Mouse (Mus musculus) heart, embryonic 10.5 days (tissue): ENCODE results near the gene Zmynd8. TPM values are rescaled to one million over a fixed set of nuclear protein-coding genes. Genes with fewer than 3 reads are reported as not detected.

Experiments
- DNase-seq: peaks from one replicate; pipeline ENCODE4 v3.0.0-alpha.2; 2017; ENCODE audit warnings: low spot score
- H3K27ac ChIP-seq: fragments of 300-500 bp; sonication (generic); 2 replicates; pipeline ENCODE4 v1.5.1; 2016; ENCODE audit warnings: mild to moderate bottlenecking
- H3K27me3 ChIP-seq: fragments of 300-500 bp; sonication (generic); 2 replicates; pipeline ENCODE4 v1.6.1; 2016; ENCODE audit warnings: mild to moderate bottlenecking; ENCODE audit not compliant: poor library complexity, insufficient read depth, severe bottlenecking
- H3K36me3 ChIP-seq: fragments of 300-500 bp; sonication (generic); 2 replicates; pipeline ENCODE4 v1.6.1; 2016; ENCODE audit warnings: mild to moderate bottlenecking, moderate library complexity
- H3K4me1 ChIP-seq: fragments of 300-500 bp; sonication (generic); 2 replicates; pipeline ENCODE4 v1.6.1; 2016; ENCODE audit warnings: mild to moderate bottlenecking
- H3K4me3 ChIP-seq: fragments of 300-500 bp; sonication (generic); 2 replicates; pipeline ENCODE4 v1.5.1; 2016; ENCODE audit warnings: mild to moderate bottlenecking, moderate library complexity
- H3K9me3 ChIP-seq: fragments of 300-500 bp; sonication (generic); 2 replicates; pipeline ENCODE4 v1.6.1; 2016; ENCODE audit warnings: mild to moderate bottlenecking, moderate library complexity
- WGBS: fragments of 180-500 bp; shearing (Covaris S2); methylation state at CpG from one replicate; pipeline ENCODE4 v1.1.7; 2016; 5-methylcytosine and 5-hydroxymethylcytosine counted together
- polyA plus RNA-seq: library from polyadenylated mRNA; unstranded; fragments of >200 nt; fragmentation: Nextera tagmentation; extraction: Ambion mirVana; gene quantifications from 2 replicates; pipeline ENCODE4 v1.2.1, GENCODE M21; 2016

The Zmynd8 gene
- polyA plus RNA-seq, 1 experiment from 2014 or later = 57.1 TPM

GRCm38 (mm10) chr2:165922047-165922728, 23.4 kb upstream of the Zmynd8 start:
- DNase-seq = no peak
- no peaks in the 10 kb centered on the region for H3K36me3 ChIP-seq
- H3K9me3 ChIP-seq = no peaks in the 10 kb centered on the region
- 53% methylated on average over 13 of the region's 13 CpGs for WGBS
- H3K27ac ChIP-seq = peak overlapping the region; percentile 54; the same call in 1 of the 2 replicates
- no peaks in the 10 kb centered on the region for H3K27me3 ChIP-seq
- peaks cover 21% of the 10 kb centered on the region for H3K4me1 ChIP-seq
- H3K4me3 ChIP-seq = no peak overlapping the region

- peaks cover 15% of the 10 kb centered on the region for H3K4me1 ChIP-seq
- peak overlapping the region; percentile 80 for H3K27ac ChIP-seq
- H3K4me3 ChIP-seq = no peak overlapping the region
- H3K9me3 ChIP-seq = no peaks in the 10 kb centered on the region
- H3K36me3 ChIP-seq = no peaks in the 10 kb centered on the region
- DNase-seq = peak; percentile 98
- H3K27me3 ChIP-seq = no peaks in the 10 kb centered on the region
- WGBS = 4% methylated on average over 11 of the region's 11 CpGs
Measured at GRCm38 (mm10) chr2:165914298-165914697, 15.5 kb upstream of the Zmynd8 start.

GRCm38 (mm10) chr2:165913073-165913472, 14.3 kb upstream of the Zmynd8 start:
- Histone ChIP-seq H3K27ac (peak overlapping the region; percentile 32), H3K9me3 (no peaks in the 10 kb centered on the region)
- 73% methylated on average over 7 of the region's 7 CpGs for WGBS

GRCm38 (mm10) chr2:165909731-165910130, 10.9 kb upstream of the Zmynd8 start:
- H3K4me1 ChIP-seq = peaks cover 42% of the 10 kb centered on the region
- H3K27me3 ChIP-seq = no peaks in the 10 kb centered on the region
- H3K9me3 ChIP-seq = no peaks in the 10 kb centered on the region
- DNase-seq = no peak
- no peak overlapping the region for H3K4me3 ChIP-seq
- H3K27ac ChIP-seq = no peak overlapping the region
- H3K36me3 ChIP-seq = no peaks in the 10 kb centered on the region

More at GRCm38 (mm10) chr2:165913073-165913472, 14.3 kb upstream of the Zmynd8 start:
- Histone ChIP-seq H3K4me3 (no peak overlapping the region), H3K4me1 (peaks cover 15% of the 10 kb centered on the region), H3K36me3 (no peaks in the 10 kb centered on the region), H3K27me3 (no peaks in the 10 kb centered on the region)
- no peak for DNase-seq

- no peak for DNase-seq
- Histone ChIP-seq H3K4me1 (peaks cover 34% of the 10 kb centered on the region), H3K27me3 (no peaks in the 10 kb centered on the region), H3K9me3 (no peaks in the 10 kb centered on the region), H3K36me3 (no peaks in the 10 kb centered on the region), H3K4me3 (no peak overlapping the region), H3K27ac (peak overlapping the region; percentile 86)
- 51% methylated on average over 7 of the region's 8 CpGs for WGBS
Measured at GRCm38 (mm10) chr2:165907199-165907598, 8.4 kb upstream of the Zmynd8 start.

GRCm38 (mm10) chr2:165906332-165906945, 7.6 kb upstream of the Zmynd8 start:
- Histone ChIP-seq H3K36me3 (no peaks in the 10 kb centered on the region), H3K27me3 (no peaks in the 10 kb centered on the region), H3K4me1 (peaks cover 34% of the 10 kb centered on the region), H3K27ac (peak overlapping the region; percentile 86), H3K9me3 (no peaks in the 10 kb centered on the region), H3K4me3 (0 out of 2 replicates have a peak overlapping the region, but pooled peaks have one; percentile 15)
- 20% methylated on average over 15 of the region's 15 CpGs for WGBS
- no peak for DNase-seq

GRCm38 (mm10) chr2:165901127-165901384, 2.2 kb upstream of the Zmynd8 start:
- H3K27ac ChIP-seq = peak overlapping the region; percentile 94
- 35% methylated on average over 3 of the region's 3 CpGs for WGBS
- no peak for DNase-seq
- H3K36me3 ChIP-seq = no peaks in the 10 kb centered on the region
- H3K9me3 ChIP-seq = no peaks in the 10 kb centered on the region
- H3K4me1 ChIP-seq = peaks cover 62% of the 10 kb centered on the region
- no peak overlapping the region for H3K4me3 ChIP-seq
- H3K27me3 ChIP-seq = no peaks in the 10 kb centered on the region

- Histone ChIP-seq H3K4me1 (peaks cover 62% of the 10 kb centered on the region), H3K27me3 (no peaks in the 10 kb centered on the region), H3K9me3 (no peaks in the 10 kb centered on the region), H3K27ac (peak overlapping the region; percentile 94), H3K36me3 (no peaks in the 10 kb centered on the region), H3K4me3 (peak overlapping the region; percentile 34)
- no peak for DNase-seq
- 10% methylated on average over 23 of the region's 23 CpGs for WGBS
Measured at GRCm38 (mm10) chr2:165900351-165901126, 1.7 kb upstream of the Zmynd8 start.

GRCm38 (mm10) chr2:165899923-165900322, 1.1 kb upstream of the Zmynd8 start:
- no peaks in the 10 kb centered on the region for H3K27me3 ChIP-seq
- peak overlapping the region; percentile 34; the same call in 1 of the 2 replicates for H3K4me3 ChIP-seq
- H3K27ac ChIP-seq = peak overlapping the region; percentile 94
- 13% methylated on average over 3 of the region's 3 CpGs for WGBS
- H3K36me3 ChIP-seq = no peaks in the 10 kb centered on the region
- no peak for DNase-seq
- peaks cover 62% of the 10 kb centered on the region for H3K4me1 ChIP-seq
- H3K9me3 ChIP-seq = no peaks in the 10 kb centered on the region

GRCm38 (mm10) chr2:165899474-165899873, 658 bp upstream of the Zmynd8 start:
- DNase-seq = no peak
- Histone ChIP-seq H3K36me3 (no peaks in the 10 kb centered on the region), H3K27ac (peak overlapping the region; percentile 94), H3K9me3 (no peaks in the 10 kb centered on the region), H3K4me3 (no peak overlapping the region), H3K27me3 (no peaks in the 10 kb centered on the region), H3K4me1 (peaks cover 61% of the 10 kb centered on the region)
- WGBS = 35% methylated on average over 6 of the region's 6 CpGs

GRCm38 (mm10) chr2:165896171-165896570, 2.6 kb downstream of the Zmynd8 start:
- Histone ChIP-seq H3K27me3 (no peaks in the 10 kb centered on the region), H3K4me1 (peaks cover 72% of the 10 kb centered on the region), H3K27ac (peak overlapping the region; percentile 69), H3K4me3 (no peak overlapping the region), H3K36me3 (no peaks in the 10 kb centered on the region), H3K9me3 (no peaks in the 10 kb centered on the region)
- DNase-seq = no peak
- WGBS = 80% methylated on average over 13 of the region's 13 CpGs

GRCm38 (mm10) chr2:165895687-165896086, 3.1 kb downstream of the Zmynd8 start:
- Histone ChIP-seq H3K4me3 (no peak overlapping the region), H3K27ac (peak overlapping the region; percentile 69), H3K36me3 (no peaks in the 10 kb centered on the region), H3K27me3 (no peaks in the 10 kb centered on the region), H3K4me1 (peaks cover 69% of the 10 kb centered on the region), H3K9me3 (no peaks in the 10 kb centered on the region)
- 81% methylated on average over 4 of the region's 4 CpGs for WGBS
- no peak for DNase-seq

- Histone ChIP-seq H3K9me3 (no peaks in the 10 kb centered on the region), H3K4me3 (no peak overlapping the region), H3K4me1 (peaks cover 69% of the 10 kb centered on the region), H3K36me3 (no peaks in the 10 kb centered on the region), H3K27me3 (no peaks in the 10 kb centered on the region), H3K27ac (peak overlapping the region; percentile 80)
- 35% methylated on average over 3 of the region's 4 CpGs for WGBS
- no peak for DNase-seq
Measured at GRCm38 (mm10) chr2:165894533-165894932, 4.3 kb downstream of the Zmynd8 start.
